7 mouse cellular contexts compared by ENCODE assay signal in genomic region chr4:149571651-149572149, GRCm38 (mm10). TPM values are rescaled to one million over a fixed set of nuclear protein-coding genes. Genes with fewer than 3 reads are reported as not detected.
DNase-seq lines count a peak whose midpoint lies in the region; ATAC-seq lines count a peak whose summit lies in the region.

No protein-coding gene starts in this region.

- 30% methylated on average over 8 of the region's 8 CpGs for WGBS in heart, embryonic 14.5 days

- H3K27me3 ChIP-seq in heart, embryonic 14.5 days (ENCODE audit: control insufficient read depth, insufficient read depth, low read length) = peaks cover 15% of the 10 kb centered on the region

- no peaks in the 10 kb centered on the region for H3K36me3 ChIP-seq in heart, embryonic 14.5 days (ENCODE audit: control insufficient read depth, insufficient read depth, low read length)

- peak; percentile 49; the same call in 1 of the 2 replicates for ATAC-seq in heart, embryonic 14.5 days (ENCODE audit: insufficient number of reproducible peaks, insufficient read depth, low FRiP score, low read depth)
- no peak for ATAC-seq in erythroid progenitor cell, adult 5-6 weeks (replicated peaks; ENCODE audit: low FRiP score, poor library complexity, severe bottlenecking)

- no peak overlapping the region for H3K27ac ChIP-seq in heart, embryonic 14.5 days (replicated peaks in 1 of 2; ENCODE audit: control insufficient read depth in 1 of 2, insufficient read depth in 1 of 2, low read depth in 2 of 2, low read length in 2 of 2)

- H3K4me1 ChIP-seq in heart, embryonic 14.5 days (ENCODE audit: control insufficient read depth in 2 of 2, insufficient read depth in 2 of 2, low read length in 2 of 2) = peaks cover 18 to 20% of the 10 kb centered on the region in 2 experiments

- no peak overlapping the region for H3K4me3 ChIP-seq in heart, embryonic 14.5 days (ENCODE audit: control insufficient read depth in 1 of 2, insufficient read depth in 1 of 2, low read depth in 1 of 2, low read length in 2 of 2)

- H3K9ac ChIP-seq in heart, embryonic 14.5 days (ENCODE audit: low read length) = no peak overlapping the region

- no peak overlapping the region for H3K4me2 ChIP-seq in heart, embryonic 14.5 days (ENCODE audit: low read length)

- intact Hi-C loops in left cerebral cortex, postnatal 36 days (cut with DNase I) = no loop called here

- no peaks in the 10 kb centered on the region for H3K9me3 ChIP-seq in heart, embryonic 14.5 days (ENCODE audit: control insufficient read depth, low read length)

- peak; percentile 33 for DNase-seq in NIH3T3 (ENCODE audit: low read depth)
- DNase-seq in adrenal gland, postnatal 36 days = peak; percentile 48 to 54
- peak; percentile 88 to 92 for DNase-seq in lung, adult 18-20 months
- DNase-seq in left cerebral cortex, postnatal 36 days (ENCODE audit: low spot score in 2 of 2) = no peak
- no peak for DNase-seq in B cell, adult 2 months

RNA-seq across cellular contexts. Expression of gene Clstn1, which starts 14.6 kb away (rescaled TPM):
- total RNA-seq in adrenal gland, postnatal 36 days (2021) = 10 to 100 TPM; 92.4 to 97.7 TPM
- 18.2 and 18.5 TPM in 2 replicates for polyA plus RNA-seq in heart, embryonic 14.5 days (2014; fragmentation: Nextera tagmentation; extraction: Ambion mirVana)
- 0.72 and 0.84 TPM in 2 replicates for total RNA-seq in erythroid progenitor cell, adult 5-6 weeks (2015; ENCODE audit: low replicate concordance)
- 0.64 and 0.83 TPM in 2 replicates for total RNA-seq in erythroid progenitor cell, adult 5-6 weeks (2017; ENCODE audit: low replicate concordance)
- 1,000 to 10,000 TPM; 1,328 to 1,609 TPM for total RNA-seq in left cerebral cortex, postnatal 36 days (2021)

RNA-seq across cellular contexts. Expression of gene Ctnnbip1, which starts 53.7 kb away (rescaled TPM):
- total RNA-seq in adrenal gland, postnatal 36 days (2021) = 10 to 100 TPM; 21.0 to 39.0 TPM
- polyA plus RNA-seq in heart, embryonic 14.5 days (2014; fragmentation: Nextera tagmentation; extraction: Ambion mirVana) = 35.4 and 43.1 TPM in 2 replicates
- total RNA-seq in erythroid progenitor cell, adult 5-6 weeks (2015; ENCODE audit: low replicate concordance) = 0.42 TPM in 1 of 2 replicates, not detected in the other
- 0.39 TPM in 1 of 2 replicates, not detected in the other for total RNA-seq in erythroid progenitor cell, adult 5-6 weeks (2017; ENCODE audit: low replicate concordance)
- total RNA-seq in left cerebral cortex, postnatal 36 days (2021) = 10 to 100 TPM; 36.7 to 43.5 TPM

Comparison
In these comparisons a context has a peak if more than half of its experiments do, and no peak if none do; other contexts are left out.
1. DNase-seq: peak in NIH3T3 (single experiment), adrenal gland, postnatal 36 days (2 of 2) and lung, adult 18-20 months (2 of 2); none in left cerebral cortex, postnatal 36 days (0 of 2) and B cell, adult 2 months (0 of 2).
2. RNA of gene Clstn1, which starts 14.6 kb away (total RNA-seq): 1,328 to 1,609 TPM in left cerebral cortex, postnatal 36 days and 92.4 to 97.7 TPM in adrenal gland, postnatal 36 days; 0.64 to 0.84 TPM in erythroid progenitor cell, adult 5-6 weeks; every median in the first group is over 10 times any median in the second.
3. RNA of gene Ctnnbip1, which starts 53.7 kb away (total RNA-seq): 36.7 to 43.5 TPM in left cerebral cortex, postnatal 36 days and 21.0 to 39.0 TPM in adrenal gland, postnatal 36 days; 0.39 to 0.42 TPM in erythroid progenitor cell, adult 5-6 weeks; every median in the first group is over 10 times any median in the second.